Mouse (Mus musculus) kidney, postnatal 25 days (tissue): ENCODE measurements around the gene Cfap20.

Experiments used
- DNase-seq, 2 experiments: peaks; one replicate each; pipeline ENCODE4 v3.0.0; 2021; ENCODE audit warnings: mixed read lengths in 2 of 2

The Cfap20 gene

DNA sequence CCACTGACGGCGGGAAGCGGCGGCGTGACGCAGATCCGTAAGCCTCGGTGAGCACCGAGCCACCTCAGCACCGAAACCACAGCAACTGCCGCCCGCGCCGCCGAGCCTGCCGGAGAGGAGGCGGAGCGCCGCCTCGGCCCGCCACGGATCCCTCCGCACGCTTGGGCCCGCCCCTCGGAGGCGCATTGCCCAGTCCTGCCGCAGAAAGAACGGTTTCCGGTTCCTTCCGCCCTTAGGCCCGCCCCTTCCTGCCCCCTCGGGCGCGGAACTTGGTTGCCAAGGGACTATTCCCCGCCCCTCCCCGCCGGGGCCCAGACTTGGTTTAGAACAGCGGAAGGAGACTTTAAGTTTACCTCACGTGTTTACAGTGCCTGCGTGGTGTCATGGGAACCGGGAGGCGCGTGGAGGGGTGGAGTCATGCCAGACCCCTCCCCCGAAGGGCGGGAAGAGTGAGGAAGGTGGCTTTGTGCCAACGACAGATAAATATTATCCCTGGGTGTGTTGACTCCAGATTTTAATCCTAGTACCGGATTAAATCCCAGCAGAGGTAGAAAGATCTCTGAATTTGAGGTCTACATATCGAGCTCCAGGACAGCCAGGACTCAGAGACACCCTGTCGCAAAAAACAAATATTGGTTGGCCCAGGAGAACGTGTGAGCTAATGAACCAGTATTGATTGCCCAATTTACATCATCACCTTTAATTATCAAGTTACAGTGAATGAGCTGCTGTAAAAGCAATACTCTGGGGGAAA lies at the start of gene Cfap20:
Gene Cfap20 (minus strand): TSS at position 184 of the 754 bp plus-strand sequence.
- DNase-seq, result peak; percentile 99 to 100

DNA sequence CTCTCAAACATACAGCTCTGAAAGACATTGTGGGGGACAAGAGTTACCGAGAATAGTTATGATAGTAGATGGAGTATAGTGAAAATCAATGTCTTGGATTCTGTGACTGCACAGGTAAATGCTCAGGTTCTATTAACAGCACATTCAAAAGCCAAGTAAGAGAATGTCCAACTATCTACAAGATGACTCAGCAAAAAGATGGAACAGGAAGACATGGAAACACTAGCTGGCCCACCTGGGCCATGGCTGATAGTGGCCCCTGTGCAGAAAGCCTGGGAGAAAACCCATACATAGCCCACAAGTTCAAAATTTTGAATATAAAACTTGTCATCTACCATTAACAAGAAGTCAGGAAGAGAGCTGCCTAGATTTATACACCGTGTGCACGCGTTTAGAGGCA lies 35.3 kb upstream of the Cfap20 start:
- no peak for DNase-seq

DNA sequence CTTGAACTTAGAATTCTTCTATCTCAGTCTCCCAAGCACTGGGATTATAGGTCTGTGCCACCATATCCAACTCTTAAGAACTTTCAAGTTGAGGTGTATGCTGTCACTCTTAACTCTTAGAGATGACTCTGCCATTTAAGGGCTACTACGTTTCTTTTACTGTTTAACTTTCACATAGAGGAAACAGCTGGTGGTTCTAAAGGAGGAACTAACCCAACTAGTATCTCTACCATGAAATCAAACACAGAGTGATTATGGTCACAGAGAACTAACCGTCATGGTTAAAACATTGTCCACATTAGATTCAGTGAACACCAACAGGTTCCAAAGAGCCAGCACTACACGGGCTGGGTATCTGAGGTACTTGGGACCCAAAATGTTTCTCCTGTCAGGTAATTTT lies 34.3 kb upstream of the Cfap20 start:
- no peak for DNase-seq

DNA sequence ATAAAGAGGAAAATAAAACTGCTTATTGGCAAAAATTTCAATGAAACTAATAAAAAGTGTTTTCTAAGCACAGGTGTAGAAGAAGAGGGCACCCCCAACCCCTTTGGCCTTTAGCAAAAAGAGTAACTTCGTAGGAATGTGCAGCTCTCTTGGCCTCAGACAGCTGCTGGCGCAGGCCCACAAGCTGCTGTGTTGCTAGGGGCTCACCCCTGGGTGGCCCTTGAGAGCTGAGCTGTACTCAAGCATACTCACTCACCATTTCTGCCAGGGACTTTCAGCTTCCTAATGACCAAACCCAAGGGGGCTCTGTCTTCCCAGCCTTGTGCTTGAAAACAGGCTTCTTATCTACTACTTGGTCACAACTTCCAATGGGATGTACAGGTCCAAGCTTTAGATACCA lies 31.9 kb upstream of the Cfap20 start:
- DNase-seq, result no peak

DNA sequence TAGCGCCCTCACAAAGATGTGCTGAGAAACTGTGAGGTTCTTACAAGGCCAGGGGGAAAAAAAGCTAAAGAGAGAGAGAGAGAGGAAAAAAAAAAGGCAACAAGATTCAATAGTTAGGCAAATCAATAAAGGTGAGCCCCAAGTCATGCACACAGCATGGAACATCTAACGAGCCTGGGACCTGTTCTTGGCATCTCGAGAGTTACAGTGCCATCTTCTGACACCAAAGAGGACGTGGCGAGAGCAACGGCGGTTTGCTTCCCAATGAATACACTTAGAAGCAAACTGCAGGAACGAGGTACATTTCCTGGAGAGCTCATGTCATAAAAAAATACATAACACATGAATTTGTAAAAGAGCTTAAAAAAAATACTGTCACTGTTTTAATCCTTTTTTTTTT lies 17.8 kb upstream of the Cfap20 start:
- no peak for DNase-seq

DNA sequence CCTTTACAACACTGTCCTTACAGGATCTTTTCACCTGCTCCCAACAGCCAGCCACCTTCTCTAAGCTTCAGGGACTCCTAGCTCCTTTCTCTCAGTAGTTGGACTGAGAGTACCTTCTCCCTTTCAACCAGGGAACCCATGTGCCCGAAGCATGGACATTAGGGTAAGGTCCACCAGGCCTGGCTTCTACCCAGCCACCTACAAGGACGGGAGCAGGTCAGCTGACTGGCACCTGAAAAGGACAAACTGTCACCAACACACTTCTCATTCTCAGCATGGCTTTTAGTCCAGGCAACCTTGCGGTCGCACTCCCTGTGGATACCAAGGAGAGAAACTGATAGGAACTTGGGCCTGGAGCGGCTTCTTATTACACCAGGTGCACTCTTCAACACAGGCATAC lies 15.6 kb upstream of the Cfap20 start:
- peak; percentile 78 to 90 for DNase-seq

DNA sequence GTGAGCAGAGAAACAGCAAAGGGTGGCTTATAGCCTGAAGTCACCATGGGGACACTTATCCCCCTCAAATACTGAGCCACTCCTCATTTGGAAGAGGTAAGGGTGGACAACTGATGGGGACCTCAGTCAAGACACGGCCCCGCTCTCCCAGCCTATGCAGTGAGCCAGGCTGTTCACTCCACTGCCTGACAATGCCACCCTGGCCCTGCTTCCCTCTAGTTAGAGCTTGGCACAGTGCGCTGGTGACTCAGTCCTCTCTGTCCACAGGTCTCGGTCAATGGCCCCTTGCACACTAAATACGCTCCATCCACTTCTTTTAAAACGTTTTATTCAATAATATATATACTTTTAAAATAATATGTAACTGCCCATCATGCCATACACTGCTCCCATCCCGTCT lies 13.0 kb upstream of the Cfap20 start:
- no peak for DNase-seq

DNA sequence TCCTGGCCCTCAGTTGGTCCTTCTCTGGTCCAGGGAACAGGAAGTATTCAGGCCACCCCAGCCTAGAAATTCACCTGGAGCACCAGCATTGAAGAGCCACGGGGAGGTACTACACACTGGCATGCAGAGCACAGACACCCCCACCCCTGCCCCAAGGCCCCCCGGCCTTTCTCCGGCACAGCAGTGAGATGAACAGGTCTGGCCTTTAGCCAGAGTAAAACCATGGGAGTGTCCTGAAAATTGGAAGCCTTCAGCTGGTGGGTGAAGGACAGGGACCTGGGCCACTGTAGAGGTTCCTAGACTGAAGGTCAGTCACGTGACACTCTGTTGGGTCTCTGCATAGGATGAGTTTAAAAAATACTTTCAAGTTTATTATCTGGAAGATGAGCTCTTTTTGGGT lies 10.4 kb upstream of the Cfap20 start:
- DNase-seq, result no peak

DNA sequence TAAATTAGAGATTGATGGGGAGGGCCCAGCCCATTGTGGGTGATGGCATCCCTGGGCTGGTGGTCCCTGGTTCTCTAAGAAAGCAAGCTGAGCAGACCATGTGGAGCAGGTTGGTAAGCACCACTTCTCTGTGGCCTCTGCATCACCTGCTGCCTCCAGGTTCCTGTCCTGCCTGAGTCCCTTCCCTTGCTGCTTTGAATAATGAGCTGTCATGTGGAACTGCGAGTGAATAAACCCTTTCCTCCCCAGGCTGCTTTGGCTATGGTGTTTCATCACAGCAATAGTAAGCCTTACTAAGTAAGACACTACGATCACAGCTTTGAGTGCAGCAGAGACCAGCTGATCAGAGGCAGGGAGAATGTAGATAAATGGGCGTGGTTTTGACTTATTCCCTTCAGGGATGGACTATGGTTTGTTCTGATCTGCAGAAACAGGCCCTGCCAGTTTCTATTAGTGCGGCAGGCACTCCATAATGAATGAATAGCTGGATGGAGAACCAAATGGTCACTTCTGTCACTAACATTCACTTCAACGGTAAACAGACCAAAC lies 6.9 kb upstream of the Cfap20 start:
- DNase-seq, result peak in 1 of 2 experiments; percentile 16

DNA sequence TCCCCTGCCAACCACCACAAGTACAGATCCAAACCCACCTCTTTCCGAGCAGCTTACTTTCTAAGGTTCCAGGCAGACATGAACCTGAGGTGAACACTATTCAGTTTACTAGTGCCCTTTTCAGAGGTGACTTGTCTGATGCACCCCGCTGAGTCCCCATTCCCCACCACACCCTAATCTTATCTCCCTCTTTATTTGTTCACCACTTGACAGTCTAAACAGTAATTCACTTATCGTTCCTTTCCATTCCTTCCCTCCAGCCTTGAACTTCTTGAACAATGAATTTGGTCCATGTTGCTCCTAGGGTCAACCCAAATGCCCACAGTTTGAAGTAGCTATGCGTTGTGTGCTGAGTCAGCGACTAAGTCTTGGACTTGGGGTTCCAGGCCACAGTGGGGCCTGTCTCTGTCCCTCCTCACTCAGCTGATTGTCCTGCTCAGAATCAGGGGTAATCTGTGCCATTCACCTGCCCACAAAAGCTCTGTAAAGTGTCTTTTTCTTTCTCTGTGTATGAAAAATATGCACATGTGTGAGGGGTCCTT lies 5.6 kb upstream of the Cfap20 start:
- peak in 1 of 2 experiments; percentile 10 for DNase-seq

DNA sequence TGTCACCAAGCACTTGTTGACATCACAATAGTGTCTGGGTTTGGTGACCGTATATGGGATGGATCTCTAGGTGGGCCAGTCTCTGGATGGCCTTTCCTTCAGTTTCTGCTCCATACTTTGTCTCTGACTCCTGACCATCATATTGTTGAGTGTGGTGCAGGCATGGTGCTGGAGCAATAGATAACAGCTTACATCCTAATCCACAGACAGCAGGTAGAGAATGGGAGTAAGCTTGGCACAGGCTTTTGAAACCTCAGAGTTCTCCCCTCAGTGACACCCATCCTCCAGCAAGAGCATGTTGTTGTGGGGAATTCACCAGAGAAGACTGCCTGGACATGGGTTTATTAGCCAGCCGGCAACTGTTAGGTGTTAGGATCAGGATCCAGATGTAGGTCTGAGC lies 4.8 kb upstream of the Cfap20 start:
- DNase-seq, result peak in 1 of 2 experiments; percentile 6

DNA sequence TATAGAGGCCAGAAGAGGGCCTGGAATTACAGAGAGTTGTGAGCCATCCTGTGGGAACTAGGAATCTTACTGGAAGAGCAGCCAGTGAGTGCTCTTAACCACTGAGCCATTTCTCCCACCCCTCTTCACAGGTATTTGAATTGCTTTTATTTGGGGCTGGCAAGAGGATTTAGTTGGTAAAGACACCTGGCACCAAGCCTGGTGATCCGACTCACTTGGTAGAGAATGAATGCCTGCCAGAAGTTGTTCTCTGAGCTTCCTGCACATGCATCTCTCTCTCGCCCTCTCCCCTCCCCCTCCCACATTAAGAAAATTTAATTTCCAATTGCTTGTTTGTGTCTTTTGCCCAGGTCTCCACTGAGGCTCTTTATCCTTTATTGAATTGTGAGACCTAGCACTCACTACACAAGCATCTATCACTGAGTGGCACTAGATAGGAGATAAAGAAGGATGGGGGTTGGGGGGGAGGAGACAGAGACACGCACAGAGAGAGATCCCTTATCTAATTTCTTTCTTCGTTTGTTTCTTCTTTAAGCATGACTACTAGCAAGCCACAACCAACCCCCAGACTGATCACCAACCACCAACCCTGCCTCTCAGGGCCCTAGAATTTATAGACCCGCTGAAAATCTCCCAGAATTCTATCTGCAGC lies 2.8 kb upstream of the Cfap20 start:
- DNase-seq, result peak in 1 of 2 experiments; percentile 17

DNA sequence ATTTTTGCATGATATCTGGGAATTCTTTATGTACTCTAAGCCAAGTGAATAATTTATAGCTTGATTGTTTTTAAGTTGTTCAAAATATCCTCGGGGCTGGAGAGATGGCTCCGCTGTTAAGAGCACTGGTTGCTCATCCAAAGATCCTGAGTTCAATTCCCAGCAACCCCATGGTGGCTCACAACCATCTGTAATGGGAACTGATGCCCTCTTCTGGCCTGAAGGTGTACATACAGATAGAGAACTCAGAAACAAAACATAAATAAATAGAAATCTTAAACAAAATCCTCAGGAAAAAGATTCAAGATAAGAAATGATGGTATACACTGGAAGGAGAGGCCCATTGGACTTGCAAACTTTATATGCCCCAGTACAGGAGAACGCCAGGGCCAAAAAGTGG lies 1.3 kb upstream of the Cfap20 start:
- DNase-seq, result no peak

DNA sequence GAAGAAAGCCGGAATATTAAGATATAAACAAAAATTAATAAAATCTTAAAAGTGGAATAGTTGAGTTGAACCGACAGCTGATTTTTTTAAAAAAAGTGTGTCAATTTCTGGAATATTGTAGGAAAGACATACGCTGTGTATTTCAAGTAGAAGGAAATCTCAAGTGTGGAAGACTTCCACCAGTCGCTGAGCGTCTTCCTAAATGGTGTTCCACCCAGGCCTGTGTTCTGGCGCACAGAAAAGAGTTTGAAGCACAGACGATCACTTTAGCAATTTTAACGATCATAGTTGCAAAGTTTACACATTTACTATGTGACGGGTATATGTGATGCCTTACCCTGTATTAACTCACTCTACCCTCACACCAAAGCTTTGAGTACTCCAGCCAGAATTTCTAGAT lies 802 bp upstream of the Cfap20 start:
- DNase-seq, result no peak

DNA sequence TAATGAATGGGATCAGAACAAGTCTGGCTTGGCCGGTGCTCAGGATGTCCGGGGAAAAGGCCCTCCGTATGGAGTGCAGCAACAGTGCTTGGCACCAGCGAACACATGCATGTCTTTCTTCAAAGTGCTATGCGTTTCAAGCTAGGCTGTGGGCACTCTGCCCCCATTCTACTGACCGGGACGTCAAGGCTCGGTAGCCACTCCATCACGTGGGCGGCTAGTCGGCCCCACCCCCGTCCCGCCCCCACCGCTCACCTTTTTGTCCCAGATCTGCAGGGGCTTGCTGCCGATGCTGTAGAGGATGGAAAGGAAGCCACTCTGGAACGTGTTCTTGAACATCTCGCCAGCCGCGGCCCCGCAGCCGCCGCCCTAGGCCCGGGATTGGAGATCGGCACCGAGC lies 436 bp downstream of the Cfap20 start:
- peak; percentile 54 to 74 for DNase-seq

DNA sequence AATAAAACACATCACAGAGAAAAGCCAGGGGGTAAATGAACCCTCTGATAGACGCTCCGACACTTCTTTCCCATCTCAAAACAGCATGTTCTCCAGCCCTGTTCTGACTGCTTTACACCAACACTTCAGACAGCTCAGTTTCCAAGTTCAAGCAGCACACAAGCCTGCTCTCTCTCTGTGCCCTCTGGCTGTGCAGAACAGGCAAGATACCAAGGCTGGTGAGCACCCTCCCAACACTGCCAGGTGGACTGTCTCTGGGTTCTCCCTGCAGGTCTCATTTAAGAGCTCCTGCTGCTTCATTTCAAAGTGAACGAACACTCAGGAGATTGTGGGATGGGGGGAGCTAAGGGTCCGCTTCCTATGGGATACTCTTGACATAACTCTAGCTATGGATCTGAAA lies 1.5 kb downstream of the Cfap20 start:
- no peak for DNase-seq

DNA sequence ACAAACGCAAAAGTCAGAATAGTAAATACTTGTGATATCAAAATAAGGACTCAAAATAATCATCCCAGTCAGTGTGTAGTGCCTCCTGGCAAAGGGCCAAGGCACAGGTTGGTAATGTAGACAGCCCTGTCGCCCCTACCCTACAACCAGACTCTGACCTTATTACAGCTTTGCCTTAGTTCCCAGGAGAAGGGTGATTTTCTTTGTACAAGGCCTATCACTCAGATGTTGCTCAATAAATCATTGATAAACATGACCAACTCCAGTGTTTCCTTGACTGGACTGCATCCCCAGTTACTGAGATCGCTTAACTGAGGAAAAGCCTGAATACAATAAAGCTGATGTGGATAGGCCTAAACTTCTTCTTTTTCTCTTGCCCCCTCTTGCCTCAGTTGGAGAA lies 2.2 kb downstream of the Cfap20 start:
- DNase-seq, result no peak

DNA sequence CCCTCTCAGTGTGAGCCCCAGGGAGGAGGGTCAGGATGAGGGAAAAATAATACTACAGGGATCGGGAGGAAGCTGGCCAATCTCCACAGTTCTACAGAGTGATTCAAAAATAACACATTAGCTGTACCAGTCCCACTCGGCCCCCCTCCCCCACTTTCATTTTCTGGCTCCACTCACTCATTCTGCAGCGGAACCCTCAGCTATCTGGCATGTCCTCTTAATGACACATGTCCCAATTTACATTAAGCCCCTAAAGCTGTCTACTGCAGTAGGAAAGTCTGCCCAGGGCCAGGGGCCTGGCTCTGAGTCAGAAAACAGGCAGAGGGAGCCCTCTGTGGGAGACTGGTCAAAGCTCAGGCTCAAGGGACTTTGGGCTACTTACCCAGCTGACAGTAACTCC lies 4.7 kb downstream of the Cfap20 start:
- peak; percentile 73 to 84 for DNase-seq

DNA sequence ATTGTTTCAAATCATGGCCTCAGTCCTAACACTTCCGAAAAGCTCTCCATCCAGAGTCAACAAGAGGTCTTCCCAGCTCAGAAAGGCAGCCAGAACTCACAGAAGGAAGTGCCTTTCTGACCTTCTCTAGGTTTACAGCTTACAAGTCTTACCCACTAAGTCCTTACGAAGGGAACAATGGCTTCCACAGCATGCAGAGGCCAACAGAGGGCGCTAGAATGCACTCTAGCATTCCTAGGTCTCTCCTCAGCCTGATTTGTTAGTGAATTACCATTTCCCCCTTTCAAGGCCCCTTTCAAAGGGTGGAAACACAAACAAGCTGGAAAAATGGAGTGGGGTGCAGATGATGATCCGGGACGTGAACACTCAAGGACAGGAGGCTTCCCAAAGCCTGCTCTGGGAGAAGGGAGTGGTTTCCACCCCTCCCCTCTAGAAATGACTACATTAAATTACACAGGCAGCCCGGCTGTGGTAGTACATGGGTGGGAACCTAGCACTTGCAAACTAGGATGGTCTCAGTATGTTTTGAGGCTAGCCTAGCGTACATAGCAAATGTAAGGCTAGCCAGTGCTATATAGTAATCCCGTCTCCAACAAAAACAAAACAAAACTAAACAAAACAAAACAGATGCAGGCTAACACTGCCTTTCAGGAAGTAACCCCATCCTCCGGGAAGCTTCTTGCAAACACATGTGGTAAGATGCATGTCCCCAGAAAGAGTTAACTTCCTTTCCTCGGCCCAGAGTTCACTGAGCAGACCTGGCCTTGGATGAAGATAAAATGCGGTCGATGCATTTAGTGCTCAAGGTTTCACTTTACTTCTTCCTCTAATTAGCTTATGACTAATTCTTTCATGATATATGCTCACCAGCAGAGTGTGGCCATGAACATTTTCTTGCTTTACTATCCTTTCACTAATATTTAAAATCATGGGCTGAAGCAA lies 6.8 kb downstream of the Cfap20 start:
- peak; percentile 78 to 87 for DNase-seq

DNA sequence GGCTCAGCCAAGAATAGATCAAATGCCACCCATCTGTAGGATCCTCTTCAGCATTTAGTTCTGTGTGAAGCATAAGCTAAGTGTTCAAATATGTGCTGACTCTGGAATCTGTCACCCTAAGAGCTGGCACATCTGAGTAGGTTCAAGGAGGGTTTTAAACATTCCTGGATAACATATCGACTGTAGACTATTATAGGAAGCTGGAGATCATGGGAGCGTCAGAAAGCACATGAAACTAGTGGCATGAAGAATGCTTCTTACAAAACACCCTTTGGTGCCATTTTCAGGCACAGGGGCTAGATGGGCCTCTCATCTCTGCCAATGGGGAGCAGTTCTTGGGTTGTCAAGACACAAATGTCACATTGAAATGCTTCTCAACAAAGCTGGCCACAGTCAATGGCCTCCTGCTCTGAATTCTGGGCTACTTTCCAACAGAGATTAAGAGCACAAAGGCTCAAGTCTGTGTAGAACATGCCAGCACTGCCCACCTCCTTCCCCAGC lies 7.8 kb downstream of the Cfap20 start:
- peak in 1 of 2 experiments; percentile 14 for DNase-seq

DNA sequence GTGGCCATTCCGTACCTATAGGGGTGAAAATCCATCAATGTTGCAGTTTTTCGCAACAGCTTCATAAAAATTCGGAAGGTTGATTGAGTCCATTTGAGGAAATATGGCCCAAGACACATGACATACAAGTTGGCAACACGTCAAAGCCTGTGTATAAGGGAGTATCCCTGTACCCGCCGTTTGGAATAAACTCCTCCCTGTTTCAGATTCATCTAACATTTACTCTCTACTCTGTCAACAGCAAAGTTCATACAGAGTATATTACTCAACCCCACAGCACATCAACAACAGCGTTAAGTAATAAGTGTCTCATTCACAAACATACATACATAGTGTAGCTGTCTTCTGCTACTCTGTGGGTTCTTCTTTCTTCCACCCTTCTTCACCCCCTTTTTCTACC lies 10.0 kb downstream of the Cfap20 start:
- no peak for DNase-seq

DNA sequence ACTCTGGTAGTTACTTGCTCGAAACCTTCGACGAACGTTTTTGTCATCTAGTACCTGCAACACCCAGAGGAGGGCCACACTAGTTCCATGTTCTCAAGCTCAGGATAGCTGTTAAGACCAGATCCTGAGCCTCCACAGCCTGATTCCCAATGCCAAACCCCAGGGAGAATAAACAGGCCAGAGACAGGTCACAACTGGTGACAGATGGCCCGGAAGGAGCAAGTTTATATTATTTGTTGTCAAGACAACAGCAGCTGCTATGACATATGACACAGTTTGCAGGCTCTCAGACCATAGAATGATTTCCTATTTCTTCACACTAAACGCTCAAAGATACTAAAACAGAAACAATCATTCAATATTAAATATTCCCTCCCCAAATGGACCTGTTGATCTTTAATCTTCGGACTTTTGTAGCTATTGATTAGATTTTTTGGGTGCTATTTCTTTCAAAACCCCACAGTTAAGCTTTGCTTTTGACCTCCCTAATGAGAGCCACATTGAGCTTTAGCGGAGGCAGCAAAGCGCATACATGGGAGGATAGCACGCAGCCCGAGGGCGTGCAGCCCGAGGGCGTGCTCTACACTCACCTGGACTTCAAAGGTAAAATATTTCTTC lies 12.4 kb downstream of the Cfap20 start:
- DNase-seq, result no peak
